Mouse (Mus musculus) stomach, postnatal 0 days (tissue): Measurements from ENCODE around the gene Stap2.

ENCODE experiments used
- CTCF ChIP-seq: IDR thresholded peaks from 2 replicates; pipeline ENCODE4 v1.5.1; 2016; ENCODE audit warnings: antibody characterized with exemption, low read depth, mild to moderate bottlenecking, moderate library complexity
- EP300 ChIP-seq: optimal IDR thresholded peaks from 2 replicates; pipeline ENCODE3; 2016; ENCODE audit warnings: antibody characterized with exemption

GRCm38 (mm10) chr17:56036176-56036900, 31.0 kb upstream of the Stap2 start, which contains the start of gene Sh3gl1:
- peak; percentile 100 for TF ChIP-seq CTCF
- TF ChIP-seq EP300: peak; percentile 90
